Mouse (Mus musculus) left cerebral cortex, postnatal 14 days (tissue): ENCODE data around the gene Insrr. TPM values are rescaled to one million over a fixed set of nuclear protein-coding genes. Genes with fewer than 3 reads are reported as not detected.
A peak's percentile ranks its signal among the peaks of the same experiment; 100 is the strongest.

Experiments
- DNase-seq, 2 experiments: peaks; one replicate each; pipeline ENCODE4 v3.0.0; 2021 to 2022; ENCODE audit warnings: low spot score in 2 of 2, mixed read lengths in 1 of 2
- intact Hi-C: fragments of 180-260 bp; cut with DNase I; formaldehyde crosslinking; loops from one replicate; pipeline ENCODE4 v1.15.1; 2025
- long read RNA-seq, 2 experiments: library from polyadenylated mRNA; stranded (forward); transcript quantifications; one replicate each; pipeline ENCODE4 v2.0.0; 2021
- total RNA-seq, 2 experiments: library from RNA; stranded (reverse); gene quantifications; 2 replicates each; pipeline ENCODE4 v1.2.3; 2021

The Insrr gene
- total RNA-seq = under 1 TPM; 0.57 to 0.66 TPM
- long read RNA-seq, experiment 1 = 0 reads
- long read RNA-seq, experiment 2 = 0 reads

DNA sequence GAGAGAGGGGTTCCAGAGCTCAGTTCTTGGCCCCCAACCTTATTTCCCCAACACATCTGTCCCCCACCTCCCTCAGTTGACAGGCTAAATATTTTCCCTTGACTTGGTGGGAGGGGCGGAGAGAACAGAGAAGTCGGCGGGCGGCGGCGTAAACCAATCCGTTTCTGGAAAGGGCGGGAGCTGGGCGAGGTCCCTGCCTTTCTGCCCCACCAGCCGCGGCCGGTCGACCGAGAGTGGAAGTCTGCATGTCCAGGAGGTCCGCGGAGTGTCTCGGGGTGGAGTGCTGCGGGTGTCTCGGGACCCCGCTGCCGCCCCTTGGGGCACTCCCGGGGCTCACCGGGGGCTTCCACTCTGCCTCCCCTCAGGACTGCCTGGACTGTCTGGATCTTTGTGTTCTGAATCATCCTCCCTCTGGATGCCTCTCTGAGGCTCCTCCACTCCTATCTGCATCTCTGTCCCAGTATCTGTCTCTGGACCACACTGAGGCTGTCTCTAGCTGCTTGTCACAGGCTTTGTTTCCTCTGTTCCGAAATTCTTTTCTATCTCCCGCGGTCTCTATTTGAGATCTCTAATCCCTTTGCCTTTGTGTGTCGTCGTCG lies at the start of gene Insrr:
Gene Insrr, plus strand, starts transcription at position 216 of the 599 bp plus-strand sequence.
- intact Hi-C loops = loop anchor here (5.0 kb wide), 1 partner anchor 40 kb away; no protein-coding TSS in a partner anchor
- no peak for DNase-seq

DNA sequence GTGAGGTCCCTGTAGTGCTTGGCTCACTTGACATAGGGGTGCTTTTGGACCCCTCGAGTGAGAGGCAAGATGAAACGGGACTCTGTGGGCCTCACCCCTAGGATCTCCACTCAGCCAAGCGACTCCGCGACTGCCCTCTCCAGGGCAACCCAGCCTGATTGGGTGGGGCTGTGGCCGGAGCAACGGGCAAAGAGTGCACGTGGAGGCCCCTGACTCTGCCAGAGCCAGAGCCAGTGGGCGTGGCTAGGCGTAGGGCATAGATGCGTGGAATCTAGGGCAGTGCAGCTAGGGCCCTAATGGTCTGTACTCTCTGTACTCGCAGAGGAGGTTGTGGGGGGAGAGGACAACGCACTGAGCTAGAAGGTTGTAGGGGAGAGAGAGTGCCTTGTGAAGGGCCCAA lies 48.3 kb upstream of the Insrr start, which contains the start of gene Lrrc71:
Gene Lrrc71, minus strand, starts transcription at position 195 of the 400 bp plus-strand sequence.
- intact Hi-C loops = no loop called here
- DNase-seq = no peak

DNA sequence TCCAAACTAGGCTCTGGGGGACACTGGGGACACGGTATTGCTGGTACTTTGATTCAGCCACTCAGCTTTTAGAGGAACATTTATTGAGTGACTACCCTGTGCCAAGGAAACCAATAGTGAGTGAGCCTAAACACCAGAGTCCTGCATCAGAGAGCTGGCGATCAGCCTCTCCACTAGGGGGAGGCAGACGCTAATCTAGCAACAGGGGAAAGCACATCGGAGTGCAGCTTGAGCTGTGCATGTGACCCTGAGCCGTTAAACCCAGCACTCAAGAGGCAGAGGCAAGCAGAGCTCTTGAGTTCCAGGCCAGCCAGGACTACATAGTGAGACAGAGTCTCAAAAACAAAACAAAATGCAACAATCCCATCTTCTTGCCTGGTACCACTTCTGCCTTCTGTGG lies 47.7 kb upstream of the Insrr start:
- DNase-seq = peak; percentile 50 to 61
- intact Hi-C loops = no loop called here

DNA sequence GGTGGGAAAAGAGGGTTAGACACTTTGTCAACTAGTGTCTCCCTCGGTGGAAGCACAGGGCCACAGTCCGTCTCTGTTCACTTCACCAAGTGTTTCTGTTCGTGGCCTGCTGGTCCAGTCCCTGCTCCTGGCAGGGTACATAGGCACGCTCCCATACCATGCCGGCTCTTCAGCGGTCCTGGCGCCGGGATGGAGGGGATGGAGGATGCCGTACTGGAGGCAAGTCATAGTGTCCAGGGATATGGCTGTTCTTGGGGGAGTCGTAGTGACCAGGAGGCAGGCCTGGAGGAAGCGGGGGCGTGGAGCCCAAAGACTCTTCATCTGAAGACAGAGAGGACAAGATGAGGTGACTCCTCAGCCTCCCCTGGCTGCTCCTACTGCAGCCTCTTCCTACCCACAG lies 46.8 kb upstream of the Insrr start:
- intact Hi-C loops = no loop called here
- DNase-seq = no peak

DNA sequence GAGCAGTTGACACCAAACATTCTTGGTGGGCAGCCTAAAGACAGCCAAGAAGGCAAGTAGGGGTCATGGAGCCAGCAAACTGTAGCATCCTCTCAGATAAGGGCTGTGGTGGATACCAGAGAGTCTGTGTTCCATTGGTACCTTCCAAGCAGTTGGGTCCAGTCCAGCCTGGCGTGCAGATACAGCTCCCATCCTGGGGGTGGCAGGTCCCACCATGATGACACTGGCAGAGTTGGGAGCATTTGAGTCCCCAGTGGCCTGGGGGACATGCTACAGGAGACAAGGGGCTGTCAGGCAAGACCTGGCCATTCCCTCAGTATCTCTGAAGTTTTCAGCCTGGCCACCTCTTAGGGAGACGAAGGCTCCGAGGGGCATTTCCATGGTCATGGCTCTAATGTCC lies 44.2 kb upstream of the Insrr start:
- intact Hi-C loops = no loop called here
- no peak for DNase-seq

DNA sequence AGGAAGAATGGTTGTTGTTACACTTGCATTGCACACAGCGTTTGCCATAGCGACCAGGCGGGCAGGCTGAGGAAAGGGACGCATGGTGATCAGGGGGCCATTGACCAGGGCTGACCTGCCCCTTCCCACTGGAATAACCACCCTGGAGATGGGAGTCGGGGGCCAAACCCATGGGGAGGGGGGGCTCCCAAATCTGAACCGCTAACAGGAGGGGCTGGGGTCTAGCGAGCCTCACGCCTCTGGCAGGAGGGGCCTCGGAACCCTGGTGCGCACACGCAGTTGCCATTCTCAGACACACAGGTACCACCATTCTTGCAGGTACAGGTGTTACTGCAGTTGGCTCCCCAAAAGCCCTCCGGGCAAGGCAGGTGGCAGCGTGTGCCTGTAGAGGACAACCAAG lies 42.9 kb upstream of the Insrr start:
- DNase-seq = no peak
- intact Hi-C loops = no loop called here

DNA sequence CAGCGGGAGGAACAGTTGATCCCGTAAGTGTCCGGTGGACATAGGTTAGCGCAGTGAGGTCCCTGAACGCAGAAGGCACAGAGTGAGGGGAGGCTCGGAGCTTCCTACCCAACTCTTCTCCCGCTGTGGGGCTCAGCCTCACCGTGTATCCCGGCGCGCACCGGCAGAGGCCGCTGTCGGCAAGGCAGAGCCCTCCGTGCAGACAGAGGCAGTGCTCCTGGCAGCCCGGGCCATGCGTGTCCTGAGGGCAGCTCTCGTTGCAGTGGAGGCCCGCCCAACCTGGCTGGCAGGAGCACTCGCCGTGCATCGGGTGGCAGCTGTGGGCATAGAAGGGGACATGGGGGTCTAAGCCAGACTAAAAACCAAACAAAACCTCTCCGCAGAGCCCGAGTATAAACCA lies 40.8 kb upstream of the Insrr start:
- intact Hi-C loops = loop anchor here (5.0 kb wide), 1 partner anchor 81 kb away; no protein-coding TSS in a partner anchor
- peak; percentile 81 to 90 for DNase-seq

DNA sequence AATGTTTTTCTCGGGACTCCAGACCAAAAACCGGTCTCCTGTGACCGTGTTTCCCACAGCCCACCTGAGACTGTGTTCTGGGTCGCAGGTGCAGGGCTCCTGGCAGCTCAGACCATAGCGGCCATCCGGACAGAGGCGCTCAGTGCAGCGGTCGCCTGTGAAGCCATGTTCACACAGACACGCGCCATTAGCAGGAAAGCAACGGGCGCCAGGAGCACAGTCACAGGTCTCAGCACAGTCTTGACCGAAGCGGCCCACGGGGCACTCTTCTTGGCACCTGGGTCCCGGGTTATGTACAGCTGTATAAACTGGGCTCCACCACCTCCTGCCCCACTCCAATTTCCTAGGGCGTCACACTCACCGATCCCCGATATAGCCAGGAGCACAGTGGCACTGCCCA lies 40.3 kb upstream of the Insrr start:
- intact Hi-C loops = loop anchor here (5.0 kb wide), 1 partner anchor 81 kb away; no protein-coding TSS in a partner anchor
- DNase-seq = no peak

DNA sequence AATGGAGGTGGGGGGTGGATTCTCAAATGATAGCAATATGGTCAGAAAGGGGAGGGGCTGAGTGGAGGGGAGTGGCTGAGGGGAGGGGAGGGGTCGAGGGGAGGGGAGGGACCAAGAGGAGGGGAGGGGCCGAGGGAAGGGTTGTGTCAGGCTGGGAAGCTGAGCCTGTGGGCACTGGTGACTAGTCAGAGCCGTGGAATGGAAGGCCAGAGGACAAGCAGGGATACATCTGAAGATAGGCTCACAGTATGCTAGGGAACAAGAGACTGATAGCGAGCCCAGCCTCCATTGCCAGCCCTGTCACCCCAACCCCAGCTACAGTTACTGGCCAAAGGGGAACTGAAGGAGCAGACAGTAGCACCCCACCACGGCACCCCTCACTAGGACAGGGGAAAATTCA lies 38.1 kb upstream of the Insrr start:
- intact Hi-C loops = loop anchor here (5.0 kb wide), 1 partner anchor 79 kb away; no protein-coding TSS in a partner anchor
- DNase-seq = no peak

DNA sequence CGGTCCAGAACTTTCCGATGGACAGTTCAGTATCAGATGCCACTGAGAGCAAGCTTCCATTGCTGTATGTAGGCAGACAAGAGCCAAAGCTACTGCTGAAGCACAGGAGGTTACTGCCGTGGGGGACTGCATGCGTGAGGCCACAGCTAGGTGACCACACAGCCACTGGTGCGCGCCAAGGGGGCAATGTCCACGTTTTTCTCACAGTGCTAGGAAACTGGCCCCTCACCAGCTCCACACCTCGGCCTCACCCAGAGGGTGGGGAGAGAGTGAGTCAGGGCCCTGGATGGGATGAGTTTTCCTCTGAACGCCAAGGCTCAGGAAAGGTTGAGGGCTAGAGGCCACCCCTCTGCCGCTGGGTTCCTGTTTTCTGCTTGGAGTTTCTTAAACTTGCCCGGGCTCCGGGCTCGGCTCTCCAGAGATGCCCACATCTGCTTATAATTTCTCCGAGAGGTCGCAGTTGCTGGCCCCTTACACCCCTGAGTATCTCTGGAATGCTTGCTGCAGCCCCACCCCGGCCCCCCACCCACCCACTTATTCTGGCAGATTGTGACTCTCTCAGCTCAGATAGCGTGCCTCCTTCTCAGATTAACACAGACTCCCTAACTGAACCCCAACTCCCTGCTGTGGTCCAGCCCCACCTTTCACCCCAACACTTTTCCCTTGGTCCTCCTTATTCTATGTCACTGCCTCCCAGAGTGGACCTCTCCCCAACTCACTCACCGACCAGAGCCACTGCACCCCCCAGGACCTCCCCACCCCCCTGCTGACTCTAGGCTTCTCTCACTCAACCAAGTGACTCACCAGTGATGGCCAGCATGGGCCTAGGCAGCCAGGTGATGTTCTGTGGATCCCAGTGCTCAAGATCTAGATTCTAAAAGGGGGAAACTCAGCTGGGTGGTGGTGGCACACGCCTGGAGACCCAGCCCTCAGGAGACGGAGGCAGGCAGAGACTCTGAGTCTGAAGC lies 35.1 kb upstream of the Insrr start:
- intact Hi-C loops = no loop called here
- no peak for DNase-seq

DNA sequence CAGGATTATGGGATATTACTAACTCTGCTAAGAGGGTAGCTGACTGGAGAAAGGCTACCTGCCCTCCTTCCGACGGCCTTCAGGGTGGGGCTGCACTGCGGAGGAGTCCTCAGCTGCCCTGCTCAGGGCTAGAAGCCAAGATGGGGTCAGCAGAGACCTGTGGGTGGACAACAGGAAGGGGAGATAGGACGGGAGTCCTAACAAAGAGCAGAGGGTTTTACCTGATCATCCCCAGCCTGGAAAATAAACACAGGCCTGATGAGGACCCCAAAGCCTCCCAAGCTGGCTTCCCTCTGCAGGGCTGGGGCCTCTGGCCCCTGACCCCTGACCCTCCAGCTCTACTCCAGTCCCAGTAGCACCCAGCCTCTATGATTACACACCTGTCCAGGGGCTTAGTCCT lies 33.5 kb upstream of the Insrr start:
- DNase-seq = no peak
- intact Hi-C loops = no loop called here

DNA sequence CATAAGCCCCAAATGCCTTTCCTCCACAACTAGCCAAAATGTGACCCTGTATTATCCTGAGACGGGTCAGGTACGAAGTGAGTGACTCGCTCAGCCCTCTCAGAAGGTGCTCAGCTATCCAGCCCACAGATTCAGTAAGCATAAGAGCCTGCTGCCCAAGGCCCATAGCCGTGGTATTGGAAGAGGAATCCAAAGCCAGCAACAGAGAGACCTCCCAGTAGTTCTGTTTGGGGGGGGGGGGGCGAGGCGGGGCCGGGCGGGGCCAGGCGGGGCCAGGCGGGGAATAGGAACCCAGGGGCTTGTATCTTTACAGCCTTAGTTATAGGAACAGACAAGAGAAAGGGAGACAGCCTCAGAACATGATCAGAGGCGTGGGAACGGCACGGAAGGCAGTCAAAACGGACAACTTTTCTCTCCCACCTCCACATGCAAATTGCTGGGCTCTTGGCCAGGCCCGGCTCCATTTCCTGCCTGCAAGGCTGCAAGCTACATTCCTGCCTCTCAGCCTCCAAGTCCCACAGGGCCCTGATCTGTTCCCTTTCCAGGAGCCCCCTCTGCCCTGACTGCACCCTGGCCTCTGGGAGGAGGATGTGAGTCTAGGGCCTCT lies 33.0 kb upstream of the Insrr start:
- intact Hi-C loops = no loop called here
- peak; percentile 77 to 79 for DNase-seq

DNA sequence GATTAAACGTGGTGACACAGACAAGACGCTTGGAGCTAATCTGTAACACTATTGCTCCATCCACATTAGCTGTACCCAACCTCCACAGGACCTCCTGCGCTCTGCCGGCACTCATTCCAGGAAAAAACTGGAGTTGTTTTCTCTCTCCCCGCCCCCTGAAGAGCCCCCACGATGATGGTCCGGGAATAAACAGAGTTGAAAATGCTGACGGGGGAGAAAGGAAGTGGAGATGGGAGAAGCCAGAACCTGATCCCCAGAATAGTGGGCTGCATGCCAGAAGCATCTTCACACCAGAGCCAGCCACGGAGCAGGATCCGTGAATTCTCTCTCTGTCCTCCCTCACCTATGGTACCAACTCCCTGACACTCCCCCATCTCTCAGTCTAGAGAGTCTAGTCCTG lies 32.2 kb upstream of the Insrr start:
- no peak for DNase-seq
- intact Hi-C loops = no loop called here

DNA sequence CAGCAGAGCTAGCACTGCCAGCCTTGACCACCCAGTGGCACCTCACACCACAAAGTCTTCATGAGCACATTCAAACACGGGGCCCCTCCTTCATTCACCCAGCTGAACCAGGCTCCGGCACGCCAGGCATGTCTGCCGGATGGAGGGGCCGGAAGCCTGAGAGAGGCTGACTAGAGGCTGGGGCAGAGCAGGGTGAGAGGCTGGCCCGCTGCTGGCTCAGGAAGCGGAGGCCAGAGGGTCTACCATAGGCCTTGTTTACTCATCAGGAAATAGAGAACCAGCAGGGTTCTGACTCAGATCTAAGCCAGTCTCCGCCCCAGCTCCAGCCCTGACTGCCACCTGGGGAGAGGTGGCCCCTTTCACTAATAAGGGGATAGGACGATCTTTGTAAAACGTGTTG lies 31.7 kb upstream of the Insrr start:
- intact Hi-C loops = no loop called here
- DNase-seq = no peak

DNA sequence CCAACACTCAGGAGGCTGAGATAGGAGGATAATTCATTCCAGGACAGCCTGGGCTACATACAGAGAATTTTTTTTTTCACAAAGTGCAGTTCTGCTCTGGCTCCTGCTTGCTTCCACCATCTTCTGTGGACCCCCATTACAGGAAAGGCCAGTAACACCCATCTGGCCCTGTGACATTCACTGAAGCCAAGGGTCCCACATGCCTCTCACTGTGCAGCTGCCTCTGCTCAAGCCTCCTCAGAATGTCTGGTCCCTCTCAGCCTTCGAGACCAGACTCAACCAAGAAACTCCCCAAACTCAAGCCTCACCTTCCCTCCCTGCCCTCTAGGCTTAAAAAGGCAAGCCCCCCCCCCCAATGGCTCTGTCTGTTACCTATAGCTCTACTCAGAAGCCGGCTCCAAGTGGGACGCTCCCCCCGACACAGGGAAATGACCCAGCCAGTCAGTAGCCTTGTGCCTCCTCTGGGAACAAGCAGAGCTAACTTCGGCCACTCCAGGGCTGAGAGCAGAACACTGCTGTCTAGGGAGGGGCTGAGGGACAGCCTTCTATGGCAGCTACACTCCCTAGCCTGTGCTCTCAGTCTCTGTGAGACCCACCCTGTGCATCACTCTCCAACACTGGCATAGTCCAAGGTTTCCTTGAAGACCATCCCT lies 31.0 kb upstream of the Insrr start:
- intact Hi-C loops = no loop called here
- DNase-seq = no peak

DNA sequence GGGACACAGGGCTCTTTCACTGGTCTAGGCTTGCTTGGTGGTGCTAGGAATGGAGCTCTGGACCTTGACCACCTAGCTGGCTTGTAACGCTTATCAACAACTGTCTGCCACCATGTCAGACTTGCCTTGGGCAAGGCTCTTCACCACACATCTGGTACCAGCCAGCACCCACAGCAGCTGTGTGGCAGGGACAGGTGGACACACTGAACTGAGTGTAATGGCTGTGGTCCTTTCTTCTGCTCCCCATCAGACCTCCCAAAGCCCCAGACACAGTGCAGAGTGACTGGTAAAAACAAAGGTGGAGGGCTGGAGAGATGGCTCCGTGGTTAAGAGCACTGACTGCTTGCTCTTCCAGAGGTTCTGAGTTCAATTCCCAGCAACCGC lies 30.5 kb upstream of the Insrr start:
- DNase-seq = no peak
- intact Hi-C loops = no loop called here

DNA sequence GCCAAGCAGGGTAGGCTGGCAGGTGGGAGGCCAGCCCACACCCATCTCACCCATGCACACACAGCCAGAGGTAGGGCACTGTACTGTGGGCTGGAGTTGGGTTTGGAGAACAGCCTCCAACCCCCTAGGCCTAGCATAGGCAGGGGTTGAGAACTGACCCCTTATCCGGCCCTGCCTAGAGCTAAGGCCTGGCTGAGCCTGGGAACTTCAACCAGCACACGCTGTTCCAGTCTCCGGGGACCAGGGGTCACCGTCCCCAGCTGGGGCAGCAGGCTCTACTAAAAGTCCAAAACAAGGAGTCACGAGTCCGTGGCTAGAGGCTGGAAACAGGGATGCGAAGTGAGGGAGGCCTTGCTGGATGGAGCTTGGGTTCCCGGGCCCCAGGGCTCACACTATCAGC lies 29.0 kb upstream of the Insrr start:
- intact Hi-C loops = no loop called here
- DNase-seq = no peak

DNA sequence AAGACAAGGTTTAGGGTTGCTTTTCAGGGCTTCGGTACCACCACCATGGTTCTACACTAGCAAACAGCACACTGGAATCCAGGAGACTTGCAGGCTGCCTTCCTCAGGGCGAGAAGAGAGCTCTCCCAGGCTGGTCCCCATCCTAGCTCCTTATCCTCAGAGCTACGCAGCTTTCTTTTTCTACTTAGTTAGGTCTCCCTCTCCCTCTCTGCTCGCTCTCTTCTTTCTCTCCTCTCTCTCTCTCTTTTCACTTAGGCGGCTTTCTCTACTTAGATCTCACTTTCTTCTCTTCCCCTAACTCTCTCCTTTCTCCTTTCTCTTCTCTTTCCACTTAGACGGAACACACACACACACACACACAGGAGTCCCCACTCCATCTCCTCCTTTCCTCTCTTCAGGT lies 28.3 kb upstream of the Insrr start:
- intact Hi-C loops = no loop called here
- DNase-seq = no peak

DNA sequence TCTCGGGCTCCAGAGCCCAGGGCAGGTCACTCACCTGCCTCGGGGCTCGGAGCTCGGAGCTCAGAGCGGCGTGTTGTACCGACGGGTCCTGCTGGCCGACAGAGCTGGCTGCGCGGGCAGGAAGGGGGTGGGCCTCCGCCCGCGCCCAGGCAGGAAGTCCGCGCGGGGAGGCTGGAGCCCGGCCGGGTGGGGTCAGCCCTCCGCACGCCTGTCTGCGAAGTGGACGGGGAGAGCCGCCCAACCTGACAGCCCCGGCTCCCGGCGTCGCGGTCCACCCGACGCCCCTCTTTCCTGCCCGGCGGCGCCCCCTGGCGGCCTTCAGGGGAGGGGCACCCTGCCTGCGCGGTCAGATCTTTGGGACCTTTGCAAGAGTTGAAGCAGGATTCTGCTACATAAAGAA lies 27.9 kb upstream of the Insrr start:
- intact Hi-C loops = no loop called here
- peak; percentile 42 to 52 for DNase-seq

DNA sequence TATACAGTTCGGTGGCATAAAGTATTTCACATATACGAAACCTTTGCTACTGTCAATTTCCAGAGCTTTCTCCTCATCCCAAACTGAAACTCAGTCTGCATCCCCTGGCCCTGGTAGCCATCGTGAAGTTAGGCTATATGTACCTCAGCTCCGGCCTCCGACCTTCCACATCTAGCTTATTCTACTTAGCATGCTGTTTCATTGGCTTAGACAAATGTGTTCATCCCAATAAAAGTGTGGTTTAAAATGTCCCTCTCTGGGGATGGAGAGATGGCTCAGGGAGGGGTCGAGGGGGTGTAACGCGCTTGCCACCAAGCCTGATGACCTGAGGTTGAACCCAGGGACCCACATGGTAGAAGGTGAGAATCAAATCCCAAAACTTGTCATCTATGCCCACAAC lies 27.2 kb upstream of the Insrr start:
- DNase-seq = no peak
- intact Hi-C loops = no loop called here
